Mouse (Mus musculus) intestine, embryonic 16.5 days (tissue): ENCODE measurements around the gene Zfpm1. TPM values are rescaled to one million over a fixed set of nuclear protein-coding genes. Genes with fewer than 3 reads are reported as not detected.

ENCODE experiments used
- ATAC-seq: fragments of 200-750 bp; cut with Nextera tagmentation; 2 replicates; pipeline ENCODE4 v1.8.0; 2017; ENCODE audit warnings: moderate TSS enrichment, moderate library complexity
- H3K27ac ChIP-seq: fragments of 300-500 bp; sonication (generic); 2 replicates; pipeline ENCODE4 v1.5.1; 2014; ENCODE audit warnings: mild to moderate bottlenecking, low read length
- H3K27me3 ChIP-seq: fragments of 300-500 bp; sonication (generic); replicated peaks from 2 replicates; pipeline ENCODE4 v1.6.1; 2014; ENCODE audit warnings: low read length, control low read depth, mixed read lengths; ENCODE audit not compliant: control insufficient read depth, insufficient read depth
- H3K36me3 ChIP-seq: fragments of 300-500 bp; sonication (generic); 2 replicates; pipeline ENCODE4 v1.6.1; 2014; ENCODE audit warnings: low read length, control low read depth; ENCODE audit not compliant: control insufficient read depth, insufficient read depth
- H3K4me1 ChIP-seq: fragments of 300-500 bp; sonication (generic); 2 replicates; pipeline ENCODE4 v1.6.1; 2014; ENCODE audit warnings: low read length, control low read depth, mixed read lengths; ENCODE audit not compliant: control insufficient read depth, insufficient read depth
- H3K4me2 ChIP-seq: fragments of 300-500 bp; sonication (generic); 2 replicates; pipeline ENCODE4 v1.6.1; 2014; ENCODE audit warnings: low read depth, low read length, control low read depth
- H3K4me3 ChIP-seq: fragments of 300-500 bp; sonication (generic); 2 replicates; pipeline ENCODE4 v1.5.1; 2014; ENCODE audit warnings: mild to moderate bottlenecking, low read length
- H3K9ac ChIP-seq: fragments of 300-500 bp; sonication (generic); 2 replicates; pipeline ENCODE4 v1.6.1; 2014; ENCODE audit warnings: low read depth, low read length
- H3K9me3 ChIP-seq: fragments of 300-500 bp; sonication (generic); 2 replicates; pipeline ENCODE4 v1.6.1; 2016; ENCODE audit warnings: low read length, control low read depth; ENCODE audit not compliant: control insufficient read depth
- WGBS: fragments of 180-500 bp; shearing (Covaris S2); extraction: QIAGEN DNeasy Blood & Tissue Kit; methylation state at CpG from one replicate; pipeline ENCODE4 v1.1.7; 2014; 5-methylcytosine and 5-hydroxymethylcytosine counted together
- polyA plus RNA-seq: library from polyadenylated mRNA; unstranded; fragments of >200 nt; fragmentation: Nextera tagmentation; extraction: Ambion mirVana; gene quantifications from 2 replicates; pipeline ENCODE4 v1.2.1, GENCODE M21; 2015

Gene Zfpm1
- polyA plus RNA-seq, 1 experiment from 2014 or later, result 2.6 TPM

- Histone ChIP-seq H3K36me3 (no peaks in the 10 kb centered on the region), H3K4me2 (peak overlapping the region; percentile 53), H3K9me3 (no peaks in the 10 kb centered on the region), H3K9ac (peak overlapping the region; percentile 50; the same call in 1 of the 2 replicates), H3K4me3 (peak overlapping the region; percentile 29), H3K27ac (no peak overlapping the region), H3K27me3 (0 out of 2 replicates have a peak, but pooled peaks cover 4% of the 10 kb centered on the region), H3K4me1 (peaks cover 22% of the 10 kb centered on the region)
- peak; percentile 17; the same call in 1 of the 2 replicates for ATAC-seq
- WGBS, result under 1% methylated on average over 14 of the region's 14 CpGs
Observed at GRCm38 (mm10) chr8:122343758-122344157, 61.8 kb downstream of the Zfpm1 start.

GRCm38 (mm10) chr8:122344219-122344618 lies 62.3 kb downstream of the Zfpm1 start:
- H3K27me3 ChIP-seq, result 0 out of 2 replicates have a peak, but pooled peaks cover 4% of the 10 kb centered on the region
- peak overlapping the region; percentile 53 for H3K4me2 ChIP-seq
- H3K27ac ChIP-seq, result no peak overlapping the region
- peaks cover 22% of the 10 kb centered on the region for H3K4me1 ChIP-seq
- H3K4me3 ChIP-seq, result no peak overlapping the region
- H3K36me3 ChIP-seq, result no peaks in the 10 kb centered on the region
- no peak overlapping the region; the same call in 1 of the 2 replicates for H3K9ac ChIP-seq
- WGBS, result 5% methylated on average over 2 of the region's 5 CpGs
- no peaks in the 10 kb centered on the region for H3K9me3 ChIP-seq
- peak; percentile 64 for ATAC-seq

DNA sequence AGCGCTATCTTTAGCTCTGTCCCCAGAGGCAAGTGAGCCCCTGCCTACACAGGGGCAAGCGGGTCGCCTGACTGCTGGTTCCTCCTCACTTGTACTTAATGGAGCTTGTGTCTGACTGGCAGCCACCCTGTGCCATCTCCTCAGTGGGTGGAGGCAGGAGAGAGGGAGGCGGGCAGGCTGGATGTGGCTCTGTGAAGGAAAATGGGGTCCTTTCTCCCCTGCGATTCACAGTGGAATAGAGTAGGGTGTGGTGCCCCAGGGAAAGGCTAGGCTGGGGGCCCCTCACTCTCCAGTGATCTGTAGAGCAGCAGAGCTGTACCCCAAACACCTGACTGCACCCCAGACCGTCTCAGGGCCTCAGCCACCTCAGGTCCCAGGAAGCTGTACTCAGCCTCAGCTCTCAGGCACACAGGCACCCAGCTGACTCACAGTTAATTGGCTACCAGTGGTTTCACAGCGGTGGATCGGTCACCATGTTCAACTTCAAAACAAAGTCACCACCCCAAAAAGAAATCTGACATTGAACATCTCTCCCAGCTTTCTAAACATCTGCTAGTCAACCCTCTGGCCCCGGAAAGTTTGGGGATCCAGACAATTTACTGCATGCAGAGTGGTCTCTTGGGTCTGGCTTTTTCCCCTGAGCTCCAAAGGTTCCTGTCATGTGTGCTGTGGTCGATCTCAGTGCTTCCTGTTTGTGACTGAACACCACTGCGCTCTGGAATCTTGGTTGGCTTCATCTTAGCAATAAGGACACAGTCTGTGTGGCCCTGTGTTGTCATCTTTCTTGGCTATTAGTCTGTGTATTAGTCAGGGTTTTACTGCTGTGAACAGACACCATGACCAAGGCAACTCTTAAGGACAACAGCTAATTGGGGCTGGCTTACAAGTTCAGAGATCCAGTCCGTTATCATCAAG lies 63.5 kb downstream of the Zfpm1 start:
- peaks cover 22% of the 10 kb centered on the region for H3K4me1 ChIP-seq
- 0 out of 2 replicates have a peak, but pooled peaks cover 4% of the 10 kb centered on the region for H3K27me3 ChIP-seq
- no peak overlapping the region for H3K27ac ChIP-seq
- no peaks in the 10 kb centered on the region for H3K36me3 ChIP-seq
- no peaks in the 10 kb centered on the region for H3K9me3 ChIP-seq
- H3K4me3 ChIP-seq, result no peak overlapping the region
- ATAC-seq, result no peak
- H3K4me2 ChIP-seq, result no peak overlapping the region
- H3K9ac ChIP-seq, result no peak overlapping the region
- WGBS, result 57% methylated on average over 12 of the region's 12 CpGs

DNA sequence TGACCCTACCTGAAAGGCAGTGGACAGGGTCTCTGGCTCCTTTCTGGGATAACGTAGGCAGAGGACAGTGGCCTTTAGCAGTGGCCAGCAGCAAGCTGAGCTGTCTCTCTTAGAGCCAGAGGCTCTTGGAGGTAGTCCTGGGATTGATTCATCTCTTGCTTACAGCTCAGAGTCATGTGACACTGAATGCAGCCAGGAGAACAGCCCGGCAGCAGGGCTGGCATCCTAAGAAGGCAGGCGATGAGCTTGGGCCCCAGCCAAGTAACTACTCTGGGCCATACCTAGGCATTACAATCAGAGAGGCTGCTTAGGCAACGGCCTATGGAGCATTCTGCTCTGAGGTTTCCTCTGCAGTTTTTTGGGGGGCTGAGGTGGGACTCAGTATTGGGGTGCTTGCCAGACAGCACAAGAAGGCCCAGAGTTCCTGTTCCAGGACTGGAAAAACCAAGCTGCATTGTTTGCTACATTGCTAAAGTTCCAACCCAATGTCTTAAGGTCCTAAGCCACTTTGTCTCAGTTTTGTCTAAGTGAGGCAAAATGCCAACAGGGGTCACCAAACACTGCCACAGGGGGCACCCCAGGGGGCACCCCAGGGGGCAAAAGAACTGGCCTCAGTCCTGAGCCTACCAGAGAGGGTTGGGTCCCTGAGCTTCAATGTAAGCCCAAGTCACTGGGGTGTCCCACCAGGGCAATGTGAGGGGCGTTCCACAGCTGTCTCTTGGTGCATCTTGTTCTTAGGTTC lies 66.0 kb downstream of the Zfpm1 start:
- Histone ChIP-seq H3K9me3 (no peaks in the 10 kb centered on the region), H3K4me3 (no peak overlapping the region), H3K4me1 (peaks cover 12% of the 10 kb centered on the region), H3K27me3 (0 out of 2 replicates have a peak, but pooled peaks cover 2% of the 10 kb centered on the region), H3K9ac (no peak overlapping the region), H3K36me3 (no peaks in the 10 kb centered on the region), H3K27ac (no peak overlapping the region), H3K4me2 (no peak overlapping the region)
- WGBS, result 64% methylated on average over 5 of the region's 5 CpGs
- no peak for ATAC-seq

DNA sequence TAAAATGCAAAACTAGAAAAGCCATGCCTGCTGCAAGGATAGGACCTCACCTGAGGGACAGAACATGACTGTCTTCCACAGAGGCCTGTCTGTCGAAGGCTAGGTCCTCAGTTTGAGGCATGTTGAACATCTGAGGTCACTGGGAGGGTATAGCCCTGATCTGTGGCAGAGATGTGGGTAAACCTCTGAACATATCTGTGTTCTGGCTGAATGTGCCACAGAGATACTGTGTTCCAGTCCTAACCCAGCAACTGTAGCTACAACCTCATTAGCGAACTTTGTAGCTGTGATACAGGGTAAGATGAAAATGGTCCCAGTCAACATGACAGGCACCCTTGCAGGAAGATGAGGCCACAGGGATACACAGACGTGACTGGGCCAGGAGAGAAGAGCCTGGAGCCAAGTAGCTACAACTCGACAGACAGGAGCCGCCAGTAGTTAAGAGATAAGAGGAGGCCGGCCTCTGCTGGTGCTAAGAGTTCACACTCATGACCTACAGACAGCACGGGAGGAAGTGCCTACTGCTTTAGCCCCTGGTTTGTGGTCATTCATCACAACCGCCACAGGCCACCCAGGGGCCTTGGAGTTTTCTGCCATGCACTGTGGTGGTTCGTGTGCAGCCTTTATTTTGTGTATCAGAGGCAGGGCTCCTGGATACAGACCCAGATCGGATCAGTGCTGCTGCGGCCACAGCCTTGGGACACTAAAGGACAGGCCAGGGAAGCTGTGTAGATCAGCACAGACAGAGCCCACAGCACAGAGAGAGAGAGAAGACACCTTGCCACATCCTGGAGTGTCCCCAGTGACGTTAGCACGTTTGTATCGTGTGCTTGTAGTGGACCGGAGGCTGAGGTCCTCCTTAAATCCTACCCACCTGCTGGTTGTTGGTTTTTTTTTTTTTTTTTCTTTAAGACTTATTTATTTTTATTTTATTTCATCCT lies 67.7 kb downstream of the Zfpm1 start:
- 38% methylated on average over 15 of the region's 15 CpGs for WGBS
- Histone ChIP-seq H3K36me3 (no peaks in the 10 kb centered on the region), H3K4me2 (no peak overlapping the region), H3K27me3 (no peaks in the 10 kb centered on the region), H3K27ac (no peak overlapping the region), H3K9ac (no peak overlapping the region), H3K4me3 (no peak overlapping the region), H3K4me1 (peaks cover 5% of the 10 kb centered on the region; the same call in 1 of the 2 replicates), H3K9me3 (no peaks in the 10 kb centered on the region)
- peak; percentile 82 for ATAC-seq

GRCm38 (mm10) chr8:122350309-122351089 lies 68.6 kb downstream of the Zfpm1 start:
- Histone ChIP-seq H3K27ac (no peak overlapping the region), H3K9ac (no peak overlapping the region), H3K9me3 (no peaks in the 10 kb centered on the region), H3K4me1 (peaks cover 8% of the 10 kb centered on the region; the same call in 1 of the 2 replicates), H3K36me3 (no peaks in the 10 kb centered on the region), H3K4me3 (no peak overlapping the region), H3K27me3 (no peaks in the 10 kb centered on the region), H3K4me2 (no peak overlapping the region)
- WGBS, result 46% methylated on average over 11 of the region's 11 CpGs
- ATAC-seq, result no peak

GRCm38 (mm10) chr8:122354157-122354556 lies 72.2 kb downstream of the Zfpm1 start:
- ATAC-seq, result no peak

More at GRCm38 (mm10) chr8:122354157-122354556, 72.2 kb downstream of the Zfpm1 start:
- no peaks in the 10 kb centered on the region for H3K9me3 ChIP-seq
- H3K9ac ChIP-seq, result no peak overlapping the region
- no peak overlapping the region for H3K4me2 ChIP-seq
- no peaks in the 10 kb centered on the region for H3K27me3 ChIP-seq
- no peak overlapping the region for H3K4me3 ChIP-seq
- H3K36me3 ChIP-seq, result no peaks in the 10 kb centered on the region
- H3K4me1 ChIP-seq, result peaks cover 13% of the 10 kb centered on the region; the same call in 1 of the 2 replicates
- no peak overlapping the region for H3K27ac ChIP-seq
- WGBS, result 76% methylated on average over 8 of the region's 8 CpGs
